Comparison of ENCODE assay signal across 22 mouse cellular contexts in the genomic region with DNA sequence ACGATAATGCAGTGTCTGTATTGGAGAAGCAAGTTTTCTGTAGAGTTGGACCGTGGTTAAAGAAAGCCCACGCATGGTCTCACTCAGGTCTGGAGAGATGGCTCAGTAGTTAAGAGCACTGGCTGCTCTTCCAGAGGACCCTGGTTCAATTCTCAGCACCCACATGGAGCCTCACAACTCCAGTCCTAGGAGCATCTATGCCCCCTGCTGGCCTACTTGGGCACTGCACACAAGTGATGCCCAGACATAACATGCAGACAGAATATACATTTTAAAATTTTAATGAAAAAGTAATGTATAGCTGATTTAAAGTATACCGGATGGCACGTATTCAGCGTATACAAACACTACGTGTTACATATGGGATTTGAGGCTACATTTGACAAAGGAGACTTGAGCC.
A peak's percentile ranks its signal among the peaks of the same experiment; 100 is the strongest.
DNase-seq lines count a peak whose midpoint lies in the region; ATAC-seq and TF ChIP-seq lines count a peak whose summit lies in the region.
"Had no signal": no experiment of that assay in that cellular context is flagged by ENCODE, and none has a peak within 500 bp of the region (broad histone marks: within the 10 kb centered on the region; RNA-seq: fewer than 3 reads in every experiment).

No protein-coding gene starts in this region.

- no peak overlapping the region for H3K27ac ChIP-seq in gastrocnemius, adult 2 months
- H3K27ac ChIP-seq in liver, postnatal 0 days (ENCODE audit: low read depth), result no peak overlapping the region
- no peak overlapping the region for H3K27ac ChIP-seq in liver, embryonic 11.5 days (ENCODE audit: low read depth, low read length)
- no peak overlapping the region for H3K27ac ChIP-seq in ES-Bruce4 (ENCODE audit: insufficient read depth, low read length)
- H3K27ac ChIP-seq: embryonic facial prominence, embryonic 13.5 days; forebrain, embryonic 15.5 days; hindbrain, embryonic 13.5 days; intestine, embryonic 15.5 days; limb, embryonic 15.5 days; lung, embryonic 15.5 days; midbrain, embryonic 10.5 days; neural tube, embryonic 13.5 days had no signal

- whole genome bisulfite sequencing in liver, postnatal 0 days (ENCODE audit: insufficient replicate concordance), result 90% methylated on average over 7 of the region's 7 CpGs
- 93% methylated on average over 7 of the region's 7 CpGs for WGBS in liver, embryonic 11.5 days

- H3K9ac ChIP-seq in liver, postnatal 0 days (replicated peaks), result no peak overlapping the region
- no peak overlapping the region for H3K9ac ChIP-seq in liver, embryonic 11.5 days (ENCODE audit: low read depth, low read length)
- H3K9ac ChIP-seq in ES-Bruce4 (ENCODE audit: low read depth, poor library complexity, severe bottlenecking), result no peak overlapping the region
- H3K9ac ChIP-seq: embryonic facial prominence, embryonic 13.5 days; forebrain, embryonic 15.5 days; hindbrain, embryonic 13.5 days; intestine, embryonic 15.5 days; limb, embryonic 15.5 days; lung, embryonic 15.5 days; neural tube, embryonic 13.5 days had no signal

- H3K4me2 ChIP-seq in liver, postnatal 0 days (ENCODE audit: low read depth, low read length), result no peak overlapping the region
- no peak overlapping the region for H3K4me2 ChIP-seq in liver, embryonic 11.5 days
- H3K4me2 ChIP-seq: embryonic facial prominence, embryonic 13.5 days; forebrain, embryonic 15.5 days; heart, embryonic 11.5 days; hindbrain, embryonic 13.5 days; intestine, embryonic 15.5 days; limb, embryonic 15.5 days; lung, embryonic 15.5 days; neural tube, embryonic 13.5 days had no signal

- no peak for TF ChIP-seq POLR2A in ES-Bruce4 (IDR thresholded peaks at IDR 0.05; ENCODE audit: insufficient read depth, low read length)

- DNase-seq in gastrocnemius, adult 2 months, result no peak
- DNase-seq in gastrocnemius, postnatal 4 days (ENCODE audit: low spot score in 2 of 2), result no peak
- no peak for DNase-seq in liver, postnatal 0 days
- DNase-seq in liver, embryonic 11.5 days (ENCODE audit: low spot score), result no peak
- peak; percentile 24 for DNase-seq in R1 (ENCODE audit: low read depth, low spot score)
- no peak for DNase-seq in yolk sac, embryonic 10.5 days (ENCODE audit: low spot score)
- DNase-seq: adrenal gland, adult 2 months; cerebellum, postnatal 14 days; gastrocnemius, postnatal 36 days; heart, postnatal 10 days; lung, postnatal 4 days had no signal

- ATAC-seq in liver, postnatal 0 days, result no peak
- no peak for ATAC-seq in liver, embryonic 11.5 days (replicated peaks; ENCODE audit: low FRiP score)
- no peak for ATAC-seq in granulocyte monocyte progenitor cell, adult 5-6 weeks (replicated peaks; ENCODE audit: poor library complexity, severe bottlenecking)
- ATAC-seq: forebrain, embryonic 15.5 days; intestine, embryonic 15.5 days had no signal

- no peak overlapping the region for H3K4me3 ChIP-seq in gastrocnemius, adult 2 months
- H3K4me3 ChIP-seq in liver, postnatal 0 days (ENCODE audit: low read depth, low read length), result no peak overlapping the region
- no peak overlapping the region for H3K4me3 ChIP-seq in liver, embryonic 11.5 days (ENCODE audit: low read depth, low read length)
- no peak overlapping the region for H3K4me3 ChIP-seq in ES-Bruce4 (ENCODE audit: low read depth, low read length)
- H3K4me3 ChIP-seq: embryonic facial prominence, embryonic 13.5 days; forebrain, embryonic 15.5 days; hindbrain, embryonic 13.5 days; intestine, embryonic 15.5 days; limb, embryonic 15.5 days; lung, embryonic 15.5 days; midbrain, embryonic 10.5 days; neural tube, embryonic 13.5 days had no signal

- TF ChIP-seq CTCF in gastrocnemius, adult 2 months (IDR thresholded peaks at IDR 0.05), result peak; percentile 21; the same call in 1 of the 2 replicates
- peak; percentile 44 for TF ChIP-seq CTCF in liver, postnatal 0 days (IDR thresholded peaks at IDR 0.05; ENCODE audit: low read depth)
- peak; percentile 19 for TF ChIP-seq CTCF in ES-Bruce4 (IDR thresholded peaks at IDR 0.05; ENCODE audit: low read depth, low read length)

- H3K27me3 ChIP-seq in liver, postnatal 0 days (ENCODE audit: insufficient read depth, low read length), result no peaks in the 10 kb centered on the region
- H3K27me3 ChIP-seq in liver, embryonic 11.5 days (replicated peaks; ENCODE audit: control insufficient read depth, insufficient read depth, low read length), result no peaks in the 10 kb centered on the region
- no peaks in the 10 kb centered on the region for H3K27me3 ChIP-seq in ES-Bruce4 (ENCODE audit: control insufficient read depth, insufficient read depth, low read length, poor library complexity, severe bottlenecking)
- H3K27me3 ChIP-seq: embryonic facial prominence, embryonic 13.5 days; forebrain, embryonic 15.5 days; hindbrain, embryonic 13.5 days; intestine, embryonic 15.5 days; limb, embryonic 15.5 days; lung, embryonic 15.5 days; neural tube, embryonic 13.5 days had no signal

- H3K4me1 ChIP-seq in liver, postnatal 0 days (ENCODE audit: insufficient read depth), result peaks cover 11% of the 10 kb centered on the region
- H3K4me1 ChIP-seq in liver, embryonic 11.5 days (replicated peaks; ENCODE audit: control insufficient read depth, insufficient read depth, low read length), result peaks cover 5% of the 10 kb centered on the region
- no peaks in the 10 kb centered on the region for H3K4me1 ChIP-seq in ES-Bruce4 (ENCODE audit: control insufficient read depth, insufficient read depth, low read length)
- H3K4me1 ChIP-seq: forebrain, embryonic 15.5 days; hindbrain, embryonic 13.5 days; intestine, embryonic 15.5 days; limb, embryonic 15.5 days; lung, embryonic 15.5 days; midbrain, embryonic 10.5 days; neural tube, embryonic 13.5 days had no signal

- intact Hi-C loops in gastrocnemius, adult 2 months (cut with DNase I), result no loop called here

- H3K9me3 ChIP-seq in liver, postnatal 0 days (ENCODE audit: low read length), result no peaks in the 10 kb centered on the region
- peaks cover 4% of the 10 kb centered on the region; the same call in 1 of the 2 replicates for H3K9me3 ChIP-seq in liver, embryonic 11.5 days (ENCODE audit: control insufficient read depth, low read length)
- H3K9me3 ChIP-seq in ES-Bruce4 (replicated peaks; ENCODE audit: control insufficient read depth, insufficient read depth, low read length, poor library complexity, severe bottlenecking), result no peaks in the 10 kb centered on the region
- H3K9me3 ChIP-seq: forebrain, embryonic 15.5 days; intestine, embryonic 15.5 days; limb, embryonic 15.5 days; lung, embryonic 15.5 days had no signal

- no peaks in the 10 kb centered on the region for H3K36me3 ChIP-seq in liver, postnatal 0 days (replicated peaks; ENCODE audit: insufficient read depth, low read length)
- H3K36me3 ChIP-seq in liver, embryonic 11.5 days (ENCODE audit: control insufficient read depth, insufficient read depth, low read length), result no peaks in the 10 kb centered on the region
- H3K36me3 ChIP-seq in ES-Bruce4 (ENCODE audit: control insufficient read depth, insufficient read depth, low read length, poor library complexity, severe bottlenecking), result no peaks in the 10 kb centered on the region
- H3K36me3 ChIP-seq: intestine, embryonic 15.5 days; lung, embryonic 15.5 days had no signal

- no peak for TF ChIP-seq EP300 in liver, postnatal 0 days (IDR thresholded peaks at IDR 0.05; ENCODE audit: low read depth)
- no peak for TF ChIP-seq EP300 in ES-Bruce4 (IDR thresholded peaks at IDR 0.05; ENCODE audit: insufficient read depth, low read depth, low read length)
